Mouse (Mus musculus) G1E-ER4 (cell line): ENCODE measurements around the gene Rbm28. TPM values are rescaled to one million over a fixed set of nuclear protein-coding genes. Genes with fewer than 3 reads are reported as not detected.

ENCODE experiments used
- GATA1 ChIP-seq: IDR thresholded peaks from one replicate; pipeline ENCODE4 v1.8.0; 2012; ENCODE audit warnings: low read length, inconsistent platforms
- polyA plus RNA-seq: library from polyadenylated mRNA; stranded (reverse); fragments of >175 nt; gene quantifications from 2 replicates; pipeline ENCODE4 v1.2.3, GENCODE M21; 2012

Rbm28 gene
- polyA plus RNA-seq, 1 experiment, result 28.5 TPM

GRCm38 (mm10) chr6:29170063-29170921, 5.5 kb upstream of the Rbm28 start:
- TF ChIP-seq GATA1, result no peak

GRCm38 (mm10) chr6:29169675-29170062, 4.9 kb upstream of the Rbm28 start:
- TF ChIP-seq GATA1, result no peak

DNA sequence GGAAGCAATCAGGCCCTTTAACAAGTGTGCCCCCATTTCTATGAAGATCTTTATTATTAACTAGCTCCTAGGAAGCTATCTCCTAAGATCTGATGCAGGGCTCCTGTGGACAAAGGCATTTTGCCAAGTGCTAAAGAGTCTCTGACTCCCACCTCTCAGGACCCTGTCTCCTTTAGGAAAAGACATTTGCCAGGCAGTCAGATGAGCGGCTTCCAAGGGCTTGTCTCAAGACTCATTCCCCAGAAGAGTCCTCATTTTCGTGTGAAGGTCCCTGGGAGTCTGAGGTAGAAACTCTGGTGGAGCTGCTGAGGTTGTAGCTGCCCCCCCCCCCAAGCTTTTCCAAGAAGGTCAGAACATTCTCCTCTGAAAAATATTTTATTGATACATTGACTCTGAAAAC, 4.1 kb upstream of the Rbm28 start:
- TF ChIP-seq GATA1, result no peak

DNA sequence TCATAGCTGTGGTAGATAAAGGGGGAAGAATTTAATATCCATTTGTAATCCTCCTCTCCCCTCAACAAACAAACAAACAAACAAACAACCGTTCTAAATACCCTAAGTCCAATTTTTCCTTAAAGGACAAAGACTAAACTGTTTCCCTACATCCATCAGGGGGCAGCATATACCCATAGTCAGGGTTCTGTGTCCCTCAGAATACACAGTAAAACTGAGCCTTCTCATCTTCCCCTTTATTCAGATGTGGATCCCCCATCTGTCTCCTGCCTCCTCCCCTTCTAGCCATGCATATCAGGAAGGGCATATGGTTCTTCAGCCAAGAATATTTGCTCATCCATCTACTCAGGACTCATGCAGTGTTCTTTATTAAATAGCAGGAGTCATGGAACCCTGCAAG, 1.4 kb upstream of the Rbm28 start:
- TF ChIP-seq GATA1, result no peak

DNA sequence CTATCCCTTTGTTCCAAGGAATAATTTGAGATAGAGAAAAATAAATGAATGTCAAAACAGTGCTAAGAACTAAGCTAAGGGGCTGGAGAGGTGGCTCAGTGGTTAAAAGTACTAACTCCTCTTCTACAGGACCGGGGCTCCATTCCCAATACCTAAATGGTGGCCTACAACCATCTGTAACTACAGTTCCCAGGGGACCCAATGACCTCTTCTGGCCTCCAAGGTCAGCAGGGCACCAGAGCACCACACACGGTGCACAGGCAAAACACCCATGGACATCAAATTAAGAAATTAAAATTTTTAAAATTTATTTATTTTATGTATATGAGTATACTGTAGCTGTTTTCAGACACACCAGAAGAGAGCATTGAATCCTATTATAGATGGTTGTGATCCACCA, 4.0 kb downstream of the Rbm28 start:
- TF ChIP-seq GATA1, result no peak

DNA sequence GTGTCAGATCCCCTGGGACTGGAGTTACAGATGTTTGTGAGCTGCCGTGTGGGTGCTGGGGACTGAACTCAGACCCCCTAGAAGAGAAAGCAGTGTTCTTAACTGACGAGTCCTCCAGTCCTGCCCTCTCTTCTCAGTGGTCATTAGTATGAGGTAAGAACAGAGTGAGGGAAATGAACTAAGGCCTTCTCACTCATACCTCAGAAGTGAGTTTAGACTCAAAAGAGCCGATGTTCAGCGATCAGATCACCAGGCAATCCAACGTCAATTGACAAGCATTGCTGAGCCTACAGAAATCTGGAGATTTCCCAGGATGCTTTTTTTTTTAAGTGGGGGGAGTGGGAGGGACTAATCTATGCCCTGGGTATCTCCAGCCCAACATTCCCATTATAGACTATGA, 8.5 kb downstream of the Rbm28 start:
- TF ChIP-seq GATA1, result no peak

DNA sequence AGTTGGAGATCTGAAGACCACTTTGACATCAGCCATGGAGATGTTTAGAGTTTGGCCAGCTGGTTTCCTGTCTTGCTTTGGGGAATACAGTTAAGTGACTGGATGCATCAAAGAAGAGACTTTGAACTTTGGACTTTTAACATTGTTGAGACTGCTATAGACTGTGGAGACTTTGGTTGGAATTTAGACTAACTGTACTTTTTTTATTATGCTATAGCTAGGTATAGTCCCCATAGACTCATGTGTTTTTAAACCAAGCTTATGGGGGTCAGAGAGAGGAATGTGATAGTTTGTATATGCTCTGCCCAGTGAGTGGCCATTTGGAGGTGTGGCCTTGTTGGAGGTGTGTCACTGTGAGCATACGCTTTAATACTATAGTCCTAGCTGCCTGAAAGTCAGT, 14.8 kb downstream of the Rbm28 start:
- no peak for TF ChIP-seq GATA1

GRCm38 (mm10) chr6:29147407-29148010, 17.3 kb downstream of the Rbm28 start:
- no peak for TF ChIP-seq GATA1

DNA sequence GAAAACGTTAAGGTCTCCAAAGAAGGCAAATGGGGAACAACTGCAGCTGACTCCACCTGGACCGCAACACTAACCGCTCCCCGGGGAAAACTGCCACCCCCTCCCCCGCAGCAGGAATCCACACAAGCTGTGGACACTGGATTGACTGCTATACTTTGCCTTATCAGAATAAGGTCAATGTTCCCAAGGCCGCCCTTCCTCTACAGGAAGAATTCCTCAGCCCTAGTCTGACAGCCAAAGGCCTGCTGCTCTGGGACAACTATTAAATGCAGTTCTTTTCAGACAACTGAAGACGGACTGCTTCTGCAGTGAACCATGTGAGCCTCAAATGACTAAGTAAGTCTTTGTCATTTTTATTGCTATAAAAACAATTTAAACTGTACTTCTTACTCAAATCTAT, 18.2 kb downstream of the Rbm28 start:
- no peak for TF ChIP-seq GATA1

- TF ChIP-seq GATA1, result no peak
These were observed 19.1 kb downstream of the Rbm28 start for GRCm38 (mm10) chr6:29145456-29146307.

- no peak for TF ChIP-seq GATA1
These were observed 19.8 kb downstream of the Rbm28 start for GRCm38 (mm10) chr6:29144971-29145370.

DNA sequence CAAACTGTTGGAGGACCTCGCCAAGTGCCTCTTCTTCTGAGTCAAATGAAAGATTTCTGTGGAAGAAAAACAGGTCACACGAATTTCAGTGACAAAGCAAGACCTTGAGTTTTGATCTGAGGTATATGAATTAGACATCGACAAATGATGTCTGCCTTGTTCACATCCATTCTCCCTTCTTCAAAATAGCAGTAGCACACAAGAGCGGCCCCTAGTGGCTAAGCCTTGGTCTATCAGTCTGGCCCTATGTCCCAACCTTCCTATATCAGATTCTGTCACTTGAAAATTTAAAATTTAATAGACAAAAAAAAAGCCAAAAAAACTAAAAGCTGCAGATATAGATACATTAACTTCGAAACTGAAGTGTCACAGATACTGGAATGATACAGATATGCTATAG, 21.2 kb downstream of the Rbm28 start:
- TF ChIP-seq GATA1, result no peak

DNA sequence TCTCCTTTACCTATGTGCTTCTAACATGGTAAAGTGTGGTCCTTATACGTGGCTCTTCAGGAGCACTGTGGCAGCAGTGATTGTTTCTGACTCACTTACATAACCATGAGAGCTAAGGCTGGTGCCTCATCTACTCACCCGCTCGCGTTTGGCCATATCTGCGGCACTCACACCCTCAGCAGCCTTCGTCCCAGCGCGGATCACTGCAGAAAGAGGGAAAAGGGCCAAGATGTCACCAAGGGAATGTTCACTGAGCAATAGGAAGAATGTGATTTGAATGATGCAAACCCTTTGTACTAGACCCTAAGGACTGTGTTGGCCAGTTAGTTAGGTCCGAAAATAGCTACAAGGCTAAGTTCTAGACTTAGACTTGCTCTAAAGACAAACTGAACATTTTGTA, 27.4 kb downstream of the Rbm28 start:
- no peak for TF ChIP-seq GATA1

DNA sequence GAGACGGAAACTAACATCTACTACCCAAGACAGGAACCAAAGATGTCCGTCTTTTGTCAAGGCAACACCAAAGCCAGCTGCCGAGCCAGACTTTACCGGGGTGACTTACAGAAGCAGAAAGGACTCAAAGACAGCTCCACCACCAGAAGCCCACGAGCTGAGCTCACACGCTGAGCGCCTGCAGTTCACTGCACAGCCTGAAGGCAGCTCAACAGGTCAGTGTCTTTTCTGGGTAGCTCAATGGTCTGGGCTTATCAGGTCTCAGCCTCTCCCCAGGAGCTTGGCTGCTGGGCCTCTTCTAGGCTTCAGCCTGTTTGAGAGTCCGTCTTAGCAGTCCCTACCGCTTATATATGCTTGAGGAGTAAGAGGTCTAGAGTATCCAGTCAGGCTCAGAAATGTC, 31.7 kb downstream of the Rbm28 start:
- TF ChIP-seq GATA1, result no peak

GRCm38 (mm10) chr6:29126878-29127426, 37.9 kb downstream of the Rbm28 start:
- TF ChIP-seq GATA1, result no peak

- TF ChIP-seq GATA1, result no peak
These were observed 44.8 kb downstream of the Rbm28 start for GRCm38 (mm10) chr6:29119990-29120389.
